Mouse (Mus musculus) kidney, embryonic 16.5 days (tissue): ENCODE results near the gene Gm10271. TPM values are rescaled to one million over a fixed set of nuclear protein-coding genes. Genes with fewer than 3 reads are reported as not detected.
A peak's percentile ranks its signal among the peaks of the same experiment; 100 is the strongest.

Source experiments
- ATAC-seq: fragments of 200-750 bp; cut with Nextera tagmentation; 2 replicates; pipeline ENCODE4 v1.8.0; 2017; ENCODE audit warnings: moderate TSS enrichment; ENCODE audit not compliant: low FRiP score, low TSS enrichment
- H3K27ac ChIP-seq: fragments of 300-500 bp; sonication (generic); 2 replicates; pipeline ENCODE4 v1.5.1; 2014; ENCODE audit warnings: low read length
- H3K27me3 ChIP-seq: fragments of 300-500 bp; sonication (generic); 2 replicates; pipeline ENCODE4 v1.6.1; 2014; ENCODE audit warnings: low read length, control low read depth, mixed read lengths; ENCODE audit not compliant: insufficient read depth
- H3K36me3 ChIP-seq: fragments of 300-500 bp; sonication (generic); 2 replicates; pipeline ENCODE4 v1.6.1; 2014; ENCODE audit warnings: low read length, control low read depth, mixed read lengths; ENCODE audit not compliant: insufficient read depth
- H3K4me1 ChIP-seq: fragments of 300-500 bp; sonication (generic); 2 replicates; pipeline ENCODE4 v1.6.1; 2014; ENCODE audit warnings: low read length, control low read depth, mixed read lengths; ENCODE audit not compliant: insufficient read depth
- H3K4me2 ChIP-seq: fragments of 300-500 bp; sonication (generic); replicated peaks from 2 replicates; pipeline ENCODE4 v1.6.1; 2014; ENCODE audit warnings: low read depth, low read length
- H3K4me3 ChIP-seq: fragments of 300-500 bp; sonication (generic); 2 replicates; pipeline ENCODE4 v1.5.1; 2014; ENCODE audit warnings: mild to moderate bottlenecking, low read length
- H3K9ac ChIP-seq: fragments of 300-500 bp; sonication (generic); replicated peaks from 2 replicates; pipeline ENCODE4 v1.6.1; 2014; ENCODE audit warnings: low read length
- H3K9me3 ChIP-seq: fragments of 300-500 bp; sonication (generic); 2 replicates; pipeline ENCODE4 v1.6.1; 2016; ENCODE audit warnings: low read length, control low read depth
- WGBS: fragments of 180-500 bp; shearing (Covaris S2); extraction: QIAGEN DNeasy Blood & Tissue Kit; methylation state at CpG from one replicate; pipeline ENCODE4 v1.1.7; 2014; 5-methylcytosine and 5-hydroxymethylcytosine counted together
- polyA plus RNA-seq: library from polyadenylated mRNA; unstranded; fragments of >200 nt; fragmentation: Nextera tagmentation; extraction: Ambion mirVana; gene quantifications from 2 replicates; pipeline ENCODE4 v1.2.1, GENCODE M21; 2015

Gene Gm10271
- polyA plus RNA-seq, 1 experiment from 2014 or later = not detected

DNA sequence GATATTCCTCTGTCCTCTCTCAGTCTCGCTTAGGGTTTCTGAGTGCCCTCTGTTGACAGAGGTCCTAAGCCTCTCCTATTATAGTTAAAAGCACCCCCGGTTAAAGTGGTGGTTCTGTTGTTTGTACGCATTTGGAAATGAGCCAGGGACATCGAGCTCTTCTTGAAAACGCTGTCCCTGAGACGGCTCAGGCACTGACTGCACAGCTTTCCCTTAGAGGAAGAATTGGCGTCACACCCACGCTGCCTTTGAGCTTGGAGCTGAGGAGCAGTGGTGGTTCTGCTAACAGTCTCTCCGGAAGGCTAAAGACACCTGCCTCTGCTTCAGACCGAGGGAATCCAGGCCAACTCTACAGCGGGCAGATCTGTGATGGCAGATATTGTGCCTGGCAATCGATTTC, 28.6 kb upstream of the Gm10271 start:
- Histone ChIP-seq H3K9me3 (no peaks in the 10 kb centered on the region), H3K4me3 (no peak overlapping the region), H3K4me2 (no peak overlapping the region), H3K36me3 (no peaks in the 10 kb centered on the region), H3K27me3 (no peaks in the 10 kb centered on the region), H3K9ac (no peak overlapping the region), H3K27ac (no peak overlapping the region), H3K4me1 (peaks cover 10% of the 10 kb centered on the region; the same call in 1 of the 2 replicates)
- WGBS = 68% methylated on average over 12 of the region's 12 CpGs
- ATAC-seq = no peak

DNA sequence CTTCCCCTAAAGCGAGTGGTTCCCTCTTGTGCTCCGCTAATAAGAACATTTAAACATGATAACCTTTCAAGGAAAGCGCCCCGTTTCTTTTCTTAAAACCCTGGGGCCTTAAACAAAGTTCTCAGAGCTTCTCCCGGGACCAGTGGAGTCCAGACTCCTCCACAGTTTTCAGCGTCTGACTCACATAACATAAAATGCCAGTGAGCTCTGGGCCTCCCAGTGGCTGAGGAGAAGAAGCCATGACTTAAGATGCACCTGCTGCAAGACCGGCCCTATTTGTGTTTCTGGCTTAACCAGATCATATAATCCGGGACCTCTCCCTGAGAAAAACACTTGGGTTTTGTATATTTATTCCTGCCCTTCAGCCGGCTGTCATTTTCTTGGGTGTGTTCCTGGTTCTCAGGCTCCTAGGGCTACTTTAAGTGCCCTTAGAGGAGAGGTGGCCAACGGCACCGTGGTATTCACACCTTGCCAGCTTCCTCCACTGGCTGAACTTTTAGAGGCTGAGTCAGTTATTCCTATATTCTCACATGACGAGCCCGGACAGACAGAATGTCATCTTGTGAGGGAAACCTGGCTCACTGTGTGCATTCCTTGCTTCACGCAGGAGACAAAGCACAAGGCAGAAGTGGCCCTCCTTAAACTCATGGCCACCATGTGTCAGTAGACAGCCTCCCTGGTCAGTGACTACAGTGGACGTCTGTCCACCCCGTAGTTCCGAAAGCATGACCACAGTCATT, 26.5 kb upstream of the Gm10271 start:
- Histone ChIP-seq H3K36me3 (no peaks in the 10 kb centered on the region), H3K9me3 (no peaks in the 10 kb centered on the region), H3K9ac (no peak overlapping the region), H3K27me3 (no peaks in the 10 kb centered on the region), H3K4me1 (peaks cover 11% of the 10 kb centered on the region; the same call in 1 of the 2 replicates), H3K4me2 (no peak overlapping the region), H3K27ac (no peak overlapping the region), H3K4me3 (no peak overlapping the region)
- no peak for ATAC-seq
- WGBS = 75% methylated on average over 17 of the region's 17 CpGs

DNA sequence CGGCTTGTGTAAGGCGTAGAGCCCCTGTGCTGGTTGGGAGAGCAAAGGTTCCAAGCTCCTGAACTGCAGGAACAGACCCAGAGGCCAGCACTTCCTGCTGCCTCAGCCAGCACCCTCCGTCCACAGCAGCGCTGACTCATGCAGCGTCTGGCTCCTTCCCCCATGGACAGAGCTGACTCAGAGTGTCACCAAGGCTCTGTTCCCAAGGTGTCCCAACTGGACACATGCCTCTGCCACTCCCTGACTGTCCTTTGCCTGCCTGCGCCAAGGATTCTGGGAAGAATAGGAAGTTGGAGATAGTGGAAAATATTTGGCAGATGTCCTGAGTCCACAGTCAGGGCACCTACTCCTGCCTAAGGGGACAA, 23.8 kb upstream of the Gm10271 start:
- Histone ChIP-seq H3K4me3 (no peak overlapping the region), H3K27ac (no peak overlapping the region), H3K4me1 (peaks cover 11% of the 10 kb centered on the region; the same call in 1 of the 2 replicates), H3K27me3 (no peaks in the 10 kb centered on the region), H3K9ac (no peak overlapping the region), H3K4me2 (no peak overlapping the region), H3K36me3 (no peaks in the 10 kb centered on the region), H3K9me3 (no peaks in the 10 kb centered on the region)
- ATAC-seq = peak; percentile 84; the same call in 1 of the 2 replicates
- WGBS = 56% methylated on average over 6 of the region's 6 CpGs

DNA sequence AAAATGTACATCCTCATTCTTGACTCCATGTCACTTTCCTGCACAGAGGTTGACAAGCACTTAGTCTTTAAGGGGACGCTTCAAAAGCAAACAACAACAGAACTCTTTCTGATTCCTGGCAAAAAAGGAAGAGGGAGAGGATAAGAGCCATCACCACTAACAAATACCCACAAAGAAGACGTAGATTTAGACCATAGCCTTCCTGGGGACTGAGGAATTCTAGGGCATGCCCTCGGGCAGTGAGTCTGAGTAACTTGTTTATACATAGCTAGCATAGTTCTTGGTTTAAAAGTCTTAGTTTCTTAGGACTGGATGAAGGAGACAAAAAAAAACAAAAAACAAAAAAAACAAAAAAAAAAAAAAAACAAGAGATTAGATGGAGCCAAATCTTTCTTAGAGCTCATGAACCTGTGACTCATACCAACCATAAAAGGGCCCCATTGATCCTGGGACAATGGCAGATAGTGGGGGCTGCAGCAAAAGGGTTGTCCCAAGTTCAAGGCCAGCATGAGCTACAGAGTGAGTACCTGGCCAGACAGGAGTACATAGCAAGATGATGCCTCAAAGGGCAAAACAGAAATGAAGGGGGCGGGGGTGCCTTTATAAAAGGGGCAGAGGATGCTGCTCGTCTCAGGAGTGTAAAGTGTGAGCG, 23.3 kb upstream of the Gm10271 start:
- Histone ChIP-seq H3K9me3 (no peaks in the 10 kb centered on the region), H3K36me3 (no peaks in the 10 kb centered on the region), H3K27me3 (no peaks in the 10 kb centered on the region), H3K9ac (no peak overlapping the region), H3K4me3 (no peak overlapping the region), H3K4me2 (no peak overlapping the region), H3K27ac (no peak overlapping the region), H3K4me1 (peaks cover 11% of the 10 kb centered on the region; the same call in 1 of the 2 replicates)
- 66% methylated on average over 6 of the region's 6 CpGs for WGBS
- no peak for ATAC-seq

DNA sequence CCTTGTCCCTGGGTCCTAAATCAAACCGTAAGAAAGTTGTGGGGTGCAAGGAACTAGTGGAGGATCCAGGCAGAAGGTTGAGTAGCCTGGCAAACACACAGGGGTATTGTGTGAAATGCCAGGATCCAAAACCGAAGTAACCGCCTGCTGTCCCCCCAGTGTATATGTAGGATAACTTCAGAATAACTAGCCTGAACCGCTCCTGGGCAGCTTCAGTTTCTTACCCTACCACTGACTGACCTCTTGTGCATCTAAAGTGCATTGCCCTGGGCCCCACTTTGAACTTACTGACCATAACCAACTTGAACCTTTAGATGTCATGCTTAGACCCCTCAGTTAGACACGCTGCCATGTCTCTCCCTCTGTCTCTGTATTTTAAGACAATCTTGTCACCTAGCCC, 22.8 kb upstream of the Gm10271 start:
- 73% methylated on average over 5 of the region's 5 CpGs for WGBS
- H3K36me3 ChIP-seq = no peaks in the 10 kb centered on the region
- no peak for ATAC-seq

DNA sequence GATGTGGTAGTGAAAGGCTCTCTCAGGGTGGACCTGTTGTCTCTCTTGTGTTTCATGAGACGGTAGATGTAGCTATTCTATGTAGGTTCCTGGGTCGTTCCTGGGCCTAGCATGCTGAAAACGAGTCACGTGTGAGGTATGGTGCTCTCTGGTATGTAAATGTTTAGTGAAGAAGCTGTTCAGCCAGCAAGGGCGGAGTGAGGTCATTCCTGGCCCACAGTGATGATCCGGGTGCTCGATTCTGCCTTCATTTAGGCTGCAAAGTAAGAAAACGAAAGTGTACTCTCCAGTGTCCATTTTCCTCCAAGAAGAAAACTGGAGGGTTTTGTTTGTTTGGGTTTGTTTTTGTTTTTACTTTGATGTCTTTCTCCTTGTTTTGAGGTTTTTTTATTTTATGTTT, 21.6 kb upstream of the Gm10271 start:
- H3K4me3 ChIP-seq = no peak overlapping the region
- no peak; the same call in 1 of the 2 replicates for ATAC-seq
- no peak overlapping the region for H3K9ac ChIP-seq
- H3K27me3 ChIP-seq = no peaks in the 10 kb centered on the region
- WGBS = 80% methylated on average over 8 of the region's 8 CpGs
- peaks cover 11% of the 10 kb centered on the region; the same call in 1 of the 2 replicates for H3K4me1 ChIP-seq
- no peaks in the 10 kb centered on the region for H3K36me3 ChIP-seq
- H3K27ac ChIP-seq = no peak overlapping the region
- H3K4me2 ChIP-seq = no peak overlapping the region
- H3K9me3 ChIP-seq = no peaks in the 10 kb centered on the region

More for the DNA sequence above, 22.8 kb upstream of the Gm10271 start:
- no peaks in the 10 kb centered on the region for H3K27me3 ChIP-seq
- H3K4me2 ChIP-seq = no peak overlapping the region
- H3K27ac ChIP-seq = no peak overlapping the region
- no peak overlapping the region for H3K4me3 ChIP-seq
- peaks cover 11% of the 10 kb centered on the region; the same call in 1 of the 2 replicates for H3K4me1 ChIP-seq
- H3K9ac ChIP-seq = no peak overlapping the region
- H3K9me3 ChIP-seq = no peaks in the 10 kb centered on the region

DNA sequence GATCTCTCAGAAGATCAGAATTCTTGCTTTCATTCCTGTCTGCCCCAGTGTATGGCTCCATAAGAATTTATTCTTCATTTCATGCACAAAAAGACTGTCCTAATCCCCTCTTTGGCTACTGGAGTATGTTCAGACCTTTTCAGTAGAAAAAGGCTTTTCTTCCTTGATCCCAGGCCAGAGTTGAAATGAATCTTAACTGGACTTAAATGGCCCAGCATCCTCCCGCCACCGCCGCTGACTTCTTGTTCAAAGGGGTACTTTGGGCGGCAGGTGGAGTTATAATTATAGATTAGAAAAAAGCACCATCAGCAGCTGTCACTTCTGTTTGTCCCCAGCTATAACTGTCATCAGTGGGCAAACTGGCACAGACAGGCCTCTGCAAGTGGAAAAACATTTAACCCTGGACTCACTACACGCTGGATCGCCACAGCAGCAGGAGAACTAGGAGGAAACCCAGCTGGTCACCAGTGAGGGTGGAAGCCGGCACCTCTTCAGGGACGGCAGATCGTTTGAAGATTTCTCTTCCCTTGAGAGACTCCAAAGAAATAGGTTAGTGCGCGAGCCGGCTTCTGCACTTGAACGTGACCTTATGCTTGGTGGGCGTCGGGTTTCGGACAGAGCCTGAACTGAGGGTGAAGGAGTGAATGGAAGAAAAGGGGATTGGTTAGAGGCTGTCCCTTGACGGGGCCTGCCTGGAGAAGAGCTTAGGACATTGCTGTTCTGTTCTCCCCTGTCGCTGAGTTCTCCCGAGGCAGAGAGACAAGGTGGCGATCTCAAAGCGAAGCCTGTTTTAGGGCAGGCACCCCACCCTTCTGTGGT, 14.1 kb upstream of the Gm10271 start, which contains the start of gene Best3:
Gene Best3 (plus strand): TSS at position 51 of the 819 bp plus-strand sequence.
- Histone ChIP-seq H3K4me2 (peak within 1 kb of the TSS; percentile 41), H3K36me3 (no peaks in the 10 kb centered on the region), H3K4me1 (peaks cover 12% of the 10 kb centered on the region; the same call in 1 of the 2 replicates), H3K27me3 (no peaks in the 10 kb centered on the region), H3K9ac (0 out of 2 replicates have a peak within 1 kb of the TSS, but pooled peaks have one; percentile 17), H3K27ac (no peak within 1 kb of the TSS), H3K4me3 (no peak within 1 kb of the TSS), H3K9me3 (no peaks in the 10 kb centered on the region)
- WGBS = 31% methylated on average over 21 of the region's 21 CpGs
- no peak; the same call in 1 of the 2 replicates for ATAC-seq

DNA sequence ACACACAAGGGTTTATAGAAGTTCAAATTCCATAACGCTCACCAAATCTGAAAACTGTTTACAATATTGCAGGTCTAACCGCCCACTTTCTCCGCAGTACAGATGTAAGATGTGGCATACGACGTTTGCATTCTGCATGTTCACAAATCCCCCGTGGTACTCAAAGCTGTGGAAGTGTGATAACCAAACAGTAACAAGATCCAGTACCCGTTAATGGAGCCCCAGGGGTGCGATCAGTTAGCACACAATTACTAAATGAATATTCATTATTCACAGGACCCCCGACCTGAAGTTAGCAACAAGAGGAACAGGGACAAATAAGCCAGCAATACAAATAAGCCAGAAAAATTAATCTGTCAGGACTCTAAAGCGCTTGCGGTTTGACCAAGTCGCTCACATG, 12.4 kb upstream of the Gm10271 start:
- no peak for ATAC-seq
- H3K27me3 ChIP-seq = no peaks in the 10 kb centered on the region
- WGBS = 73% methylated on average over 12 of the region's 12 CpGs

DNA sequence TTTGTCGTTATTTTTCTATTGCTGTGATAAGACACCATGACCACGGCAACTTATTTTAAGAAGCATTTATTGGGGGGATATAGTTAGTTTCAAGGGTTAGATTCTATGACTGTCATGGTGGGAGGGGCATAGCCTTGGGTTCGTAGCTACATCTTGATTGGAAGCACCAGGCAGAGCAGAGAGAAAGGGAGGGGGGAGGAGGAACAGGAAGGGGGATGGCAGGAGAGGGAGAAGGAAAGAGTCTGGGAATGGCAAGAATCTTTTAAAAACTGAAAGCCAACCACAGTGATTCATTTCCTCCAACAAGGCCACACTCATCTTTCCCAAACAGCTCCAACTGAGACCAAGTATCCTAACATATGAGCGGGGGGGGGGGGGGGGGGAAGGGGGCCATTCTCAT, 10.1 kb upstream of the Gm10271 start:
- Histone ChIP-seq H3K4me2 (no peak overlapping the region), H3K4me3 (no peak overlapping the region), H3K36me3 (no peaks in the 10 kb centered on the region), H3K9me3 (no peaks in the 10 kb centered on the region), H3K27me3 (no peaks in the 10 kb centered on the region), H3K9ac (no peak overlapping the region), H3K27ac (no peak overlapping the region), H3K4me1 (peaks cover 12% of the 10 kb centered on the region; the same call in 1 of the 2 replicates)
- 73% methylated on average over 3 of the region's 4 CpGs for WGBS
- ATAC-seq = no peak

More for the DNA sequence above, 12.4 kb upstream of the Gm10271 start:
- Histone ChIP-seq H3K9ac (no peak overlapping the region), H3K4me3 (no peak overlapping the region), H3K9me3 (no peaks in the 10 kb centered on the region), H3K27ac (no peak overlapping the region), H3K4me2 (no peak overlapping the region), H3K4me1 (peaks cover 12% of the 10 kb centered on the region; the same call in 1 of the 2 replicates), H3K36me3 (no peaks in the 10 kb centered on the region)
